Mouse (Mus musculus) kidney, embryonic 14.5 days (tissue): ENCODE measurements around the gene Tmem240. TPM values are rescaled to one million over a fixed set of nuclear protein-coding genes. Genes with fewer than 3 reads are reported as not detected.
"Not testable (repeated sequence)": the region's sequence is repeated elsewhere in the genome, so short reads cannot be mapped to it uniquely, and the experiment has no call there.

Experiments used
- ATAC-seq: fragments of 200-750 bp; cut with Nextera tagmentation; 2 replicates; pipeline ENCODE4 v1.8.0; 2017; ENCODE audit warnings: moderate number of reproducible peaks, mild to moderate bottlenecking, moderate TSS enrichment, moderate library complexity; ENCODE audit not compliant: low FRiP score, low TSS enrichment
- H3K27ac ChIP-seq: fragments of 300-500 bp; sonication (generic); 2 replicates; pipeline ENCODE4 v1.5.1; 2014; ENCODE audit warnings: low read depth, mild to moderate bottlenecking, low read length, moderate library complexity, mixed read lengths
- H3K27me3 ChIP-seq: fragments of 300-500 bp; sonication (generic); 2 replicates; pipeline ENCODE4 v1.6.1; 2014; ENCODE audit warnings: mild to moderate bottlenecking, low read length; ENCODE audit not compliant: control insufficient read depth, insufficient read depth
- H3K36me3 ChIP-seq: fragments of 300-500 bp; sonication (generic); 2 replicates; pipeline ENCODE4 v1.6.1; 2014; ENCODE audit warnings: low read length, mixed read lengths; ENCODE audit not compliant: control insufficient read depth, insufficient read depth
- H3K4me1 ChIP-seq: fragments of 300-500 bp; sonication (generic); 2 replicates; pipeline ENCODE4 v1.6.1; 2014; ENCODE audit warnings: low read length, mixed read lengths; ENCODE audit not compliant: control insufficient read depth, insufficient read depth
- H3K4me2 ChIP-seq: fragments of 300-500 bp; sonication (generic); replicated peaks from 2 replicates; pipeline ENCODE4 v1.6.1; 2014; ENCODE audit warnings: low read depth, mild to moderate bottlenecking, low read length
- H3K4me3 ChIP-seq: fragments of 300-500 bp; sonication (generic); 2 replicates; pipeline ENCODE4 v1.5.1; 2014; ENCODE audit warnings: mild to moderate bottlenecking, low read length
- H3K9ac ChIP-seq: fragments of 300-500 bp; sonication (generic); 2 replicates; pipeline ENCODE4 v1.6.1; 2014; ENCODE audit warnings: low read depth, mild to moderate bottlenecking, low read length, moderate library complexity
- H3K9me3 ChIP-seq: fragments of 300-500 bp; sonication (generic); 2 replicates; pipeline ENCODE4 v1.6.1; 2016; ENCODE audit warnings: low read length; ENCODE audit not compliant: control insufficient read depth
- WGBS: fragments of 180-500 bp; shearing (Covaris S2); extraction: QIAGEN DNeasy Blood & Tissue Kit; methylation state at CpG from one replicate; pipeline ENCODE4 v1.1.7; 2014; 5-methylcytosine and 5-hydroxymethylcytosine counted together
- polyA plus RNA-seq: library from polyadenylated mRNA; unstranded; fragments of >200 nt; fragmentation: Nextera tagmentation; extraction: Ambion mirVana; gene quantifications from 2 replicates; pipeline ENCODE4 v1.2.1, GENCODE M21; 2014

Tmem240 gene
- polyA plus RNA-seq, 1 experiment from 2014 or later = 0.88 TPM

- Histone ChIP-seq H3K27me3 (no peaks in the 10 kb centered on the region), H3K9ac (no peak overlapping the region), H3K4me1 (peaks cover 9% of the 10 kb centered on the region), H3K4me3 (no peak overlapping the region), H3K27ac (no peak overlapping the region), H3K9me3 (no peaks in the 10 kb centered on the region), H3K4me2 (no peak overlapping the region), H3K36me3 (peaks cover 61% of the 10 kb centered on the region)
- 90% methylated on average over 37 of the region's 37 CpGs for WGBS
- ATAC-seq = no peak
Observed at GRCm38 (mm10) chr4:155739741-155740636, 5.4 kb downstream of the Tmem240 start.

- peaks cover 68% of the 10 kb centered on the region for H3K36me3 ChIP-seq
- not testable (repeated sequence) for H3K9ac ChIP-seq, ATAC-seq, H3K27me3 ChIP-seq, H3K27ac ChIP-seq, H3K4me2 ChIP-seq, H3K9me3 ChIP-seq, H3K4me1 ChIP-seq, H3K4me3 ChIP-seq
- 82% methylated on average over 10 of the region's 10 CpGs for WGBS
Observed at GRCm38 (mm10) chr4:155740681-155741080, 6.1 kb downstream of the Tmem240 start.

DNA sequence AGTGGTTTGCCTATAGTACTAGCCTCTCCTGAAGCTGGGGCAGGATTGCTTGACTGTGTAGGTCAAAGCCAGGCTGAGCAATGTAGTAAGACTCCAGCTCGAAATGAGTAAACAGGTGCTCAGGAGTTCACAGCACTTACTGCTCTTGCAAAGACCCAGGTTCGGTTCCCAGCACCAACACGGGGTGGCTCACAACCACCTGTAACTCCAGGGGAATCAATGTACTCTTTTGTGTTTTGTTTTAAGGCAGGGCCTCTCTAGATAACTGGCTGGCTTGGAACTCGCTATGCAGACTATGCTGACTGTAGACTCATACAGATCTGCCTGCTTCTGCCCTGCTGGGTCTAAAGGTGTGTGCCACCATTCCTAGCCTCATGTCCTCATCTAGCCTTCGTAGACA lies 8.1 kb downstream of the Tmem240 start:
- Histone ChIP-seq H3K27ac (no peak overlapping the region), H3K4me2 (no peak overlapping the region), H3K4me1 (no peaks in the 10 kb centered on the region), H3K9me3 (no peaks in the 10 kb centered on the region), H3K4me3 (no peak overlapping the region), H3K9ac (no peak overlapping the region), H3K27me3 (no peaks in the 10 kb centered on the region), H3K36me3 (peaks cover 84% of the 10 kb centered on the region)
- WGBS = 96% methylated on average over 5 of the region's 5 CpGs
- ATAC-seq = no peak

DNA sequence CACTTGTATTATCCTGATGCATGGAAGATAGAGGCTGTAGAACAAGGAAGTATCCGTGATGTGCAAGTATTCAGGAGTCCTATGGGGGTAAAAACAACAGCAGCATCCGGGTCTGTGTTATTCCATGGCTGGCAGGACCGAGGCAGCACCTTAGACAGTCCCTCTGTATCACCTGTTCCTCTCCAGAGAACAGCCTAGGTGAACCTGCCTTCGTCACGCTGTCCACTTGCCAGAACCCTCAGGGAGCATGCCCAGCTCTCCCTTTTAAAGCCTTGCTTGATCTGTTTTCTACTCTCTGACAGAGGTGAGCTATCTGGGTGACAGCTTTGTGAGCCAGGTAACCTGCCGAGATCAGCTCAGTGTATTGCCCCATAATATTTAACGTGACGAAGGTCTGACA lies 9.9 kb downstream of the Tmem240 start:
- H3K9me3 ChIP-seq = no peaks in the 10 kb centered on the region
- no peak overlapping the region for H3K27ac ChIP-seq
- no peaks in the 10 kb centered on the region for H3K4me1 ChIP-seq
- no peak overlapping the region for H3K9ac ChIP-seq
- no peaks in the 10 kb centered on the region for H3K27me3 ChIP-seq
- no peak overlapping the region for H3K4me2 ChIP-seq
- H3K36me3 ChIP-seq = peaks cover 99% of the 10 kb centered on the region
- H3K4me3 ChIP-seq = no peak overlapping the region
- no peak for ATAC-seq
- 89% methylated on average over 8 of the region's 8 CpGs for WGBS

- ATAC-seq = no peak
- Histone ChIP-seq H3K27me3 (no peaks in the 10 kb centered on the region), H3K4me3 (no peak overlapping the region), H3K9ac (no peak overlapping the region), H3K4me2 (no peak overlapping the region), H3K36me3 (peaks cover 99% of the 10 kb centered on the region), H3K27ac (no peak overlapping the region), H3K4me1 (no peaks in the 10 kb centered on the region), H3K9me3 (no peaks in the 10 kb centered on the region)
- WGBS = 92% methylated on average over 5 of the region's 5 CpGs
Observed at GRCm38 (mm10) chr4:155745136-155745535, 10.5 kb downstream of the Tmem240 start.

- 92% methylated on average over 8 of the region's 8 CpGs for WGBS
- H3K36me3 ChIP-seq = peaks cover 99% of the 10 kb centered on the region
- H3K27me3 ChIP-seq = no peaks in the 10 kb centered on the region
- H3K4me1 ChIP-seq = no peaks in the 10 kb centered on the region
- H3K4me2 ChIP-seq = no peak overlapping the region
- no peak overlapping the region for H3K4me3 ChIP-seq
- H3K9me3 ChIP-seq = no peaks in the 10 kb centered on the region
- no peak overlapping the region for H3K9ac ChIP-seq
- no peak for ATAC-seq
- no peak overlapping the region for H3K27ac ChIP-seq
Observed at GRCm38 (mm10) chr4:155746036-155746548, 11.5 kb downstream of the Tmem240 start.

GRCm38 (mm10) chr4:155746575-155747490 lies 12.2 kb downstream of the Tmem240 start:
- Histone ChIP-seq H3K27me3 (no peaks in the 10 kb centered on the region), H3K4me2 (no peak overlapping the region), H3K9ac (no peak overlapping the region), H3K4me3 (no peak overlapping the region), H3K36me3 (peaks cover 99% of the 10 kb centered on the region), H3K27ac (no peak overlapping the region), H3K4me1 (no peaks in the 10 kb centered on the region), H3K9me3 (no peaks in the 10 kb centered on the region)
- 90% methylated on average over 17 of the region's 17 CpGs for WGBS
- ATAC-seq = no peak

- H3K9me3 ChIP-seq = no peaks in the 10 kb centered on the region
- no peak overlapping the region for H3K4me2 ChIP-seq
- no peaks in the 10 kb centered on the region for H3K27me3 ChIP-seq
- peaks cover 48% of the 10 kb centered on the region for H3K36me3 ChIP-seq
- no peak overlapping the region for H3K9ac ChIP-seq
- peaks cover 8% of the 10 kb centered on the region for H3K4me1 ChIP-seq
- ATAC-seq = no peak
- WGBS = 96% methylated on average over 12 of the region's 12 CpGs
- no peak overlapping the region for H3K27ac ChIP-seq
- no peak overlapping the region for H3K4me3 ChIP-seq
Observed at GRCm38 (mm10) chr4:155757011-155757410, 22.4 kb downstream of the Tmem240 start.
